Mouse (Mus musculus) kidney, adult 9 months (tissue): ENCODE measurements around the gene Rassf6.

Source experiments
- DNase-seq: peaks from one replicate; pipeline ENCODE4 v3.0.0; 2022

Gene Rassf6

DNA sequence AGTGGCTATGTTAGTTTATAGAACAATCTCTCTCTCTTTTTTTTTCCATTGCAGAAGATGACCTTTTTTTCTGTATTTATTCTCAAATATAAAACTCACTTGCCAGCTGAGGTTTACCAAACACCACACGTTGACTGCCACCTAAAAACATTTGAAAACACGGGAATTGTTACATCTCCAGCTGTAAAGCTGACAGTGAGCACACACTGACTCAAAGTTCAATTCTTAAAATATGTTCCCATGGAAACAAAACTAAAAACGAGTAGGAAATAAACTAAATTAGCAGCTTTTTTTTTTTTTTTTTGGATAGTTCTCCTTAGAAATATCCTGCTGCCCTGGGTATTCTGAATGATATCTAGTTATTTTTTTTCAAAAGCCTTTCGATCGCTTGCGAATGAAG lies 75.3 kb downstream of the Rassf6 start:
- no peak for DNase-seq

DNA sequence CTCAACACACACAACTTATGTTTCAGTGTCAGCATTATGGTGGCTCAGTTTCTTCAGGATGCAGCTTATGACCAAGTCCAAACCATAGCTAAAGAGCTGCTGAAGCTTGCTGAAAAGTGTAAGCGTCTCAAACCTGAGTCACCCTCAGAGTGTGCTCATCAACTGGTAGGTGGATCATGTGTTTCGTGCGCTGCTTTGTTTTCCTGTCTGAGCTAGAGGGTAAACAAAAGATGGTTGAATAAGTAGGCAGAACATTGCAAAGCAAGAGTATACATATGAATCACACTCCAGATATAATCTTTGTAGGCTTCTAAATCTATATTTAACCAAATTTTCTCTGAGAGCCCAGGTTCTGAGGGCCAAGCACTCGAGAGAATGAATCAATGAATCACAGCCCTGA lies 76.3 kb downstream of the Rassf6 start:
- DNase-seq, result no peak

DNA sequence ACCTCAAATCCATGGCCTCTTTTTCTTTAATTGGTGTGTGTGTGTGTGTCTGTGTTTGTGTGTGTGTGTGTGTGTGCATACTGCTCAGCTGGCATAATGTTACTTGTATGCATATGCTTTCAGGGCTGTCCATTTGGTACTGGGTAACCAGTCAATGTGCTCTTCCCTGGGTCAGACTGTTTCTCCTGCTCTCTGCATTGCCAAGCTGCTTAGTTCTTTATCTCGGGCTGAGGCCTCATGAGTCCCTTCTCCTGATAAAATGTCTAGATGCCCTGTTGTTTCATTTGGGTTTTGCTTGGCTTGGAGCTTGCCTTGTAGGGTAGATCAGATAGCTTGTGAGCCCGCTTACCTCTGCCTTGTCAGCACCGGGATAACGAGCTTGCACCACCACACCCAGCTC lies 77.6 kb downstream of the Rassf6 start:
- no peak for DNase-seq

DNA sequence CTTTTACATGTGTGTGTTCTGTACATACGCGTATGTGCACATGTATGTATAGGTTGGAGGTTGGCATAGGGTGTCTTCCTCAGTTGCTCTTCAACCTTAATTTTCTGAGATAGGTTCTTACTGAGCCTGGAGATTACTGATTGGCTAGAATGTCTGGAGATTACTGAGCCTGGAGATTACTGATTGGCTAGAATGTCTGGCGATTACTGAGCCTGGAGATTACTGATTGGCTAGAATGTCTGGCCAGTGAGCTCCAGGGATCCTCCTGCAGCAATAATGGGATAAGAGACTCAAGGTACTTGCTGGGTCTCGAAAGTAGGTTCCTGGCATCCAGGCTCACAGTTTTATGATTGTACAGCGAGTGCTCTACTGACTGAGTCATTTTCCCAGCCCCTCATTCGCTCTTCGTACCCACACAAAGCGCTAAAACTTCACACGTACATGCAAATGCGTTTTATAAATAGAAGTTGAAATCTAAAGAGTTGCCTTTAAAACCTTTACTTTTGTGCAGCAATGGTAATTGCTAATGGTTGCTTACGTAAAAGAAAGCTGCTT lies 78.7 kb downstream of the Rassf6 start:
- DNase-seq, result no peak

DNA sequence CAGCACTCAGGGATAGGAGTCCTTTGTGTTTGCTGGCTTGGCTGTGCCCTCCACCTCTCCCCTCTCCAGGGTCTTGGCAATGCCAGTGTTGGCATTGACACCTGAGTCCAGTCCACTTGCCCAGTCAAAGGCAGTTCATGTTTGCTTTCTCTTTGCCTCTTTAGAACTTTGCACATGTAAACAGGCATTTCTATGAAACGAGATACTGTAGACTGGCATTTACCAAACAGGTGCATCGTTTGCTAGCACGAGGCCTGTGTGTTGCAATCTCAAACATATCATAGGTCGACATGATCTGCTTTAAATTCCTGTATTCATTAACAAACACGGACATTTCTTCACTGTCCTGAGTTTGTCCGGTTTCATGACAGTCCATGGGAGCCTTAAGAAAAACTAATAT lies 79.7 kb downstream of the Rassf6 start, which contains the start of gene 5830473C10Rik:
Gene 5830473C10Rik, plus strand, starts transcription at position 365 of the 400 bp plus-strand sequence.
- DNase-seq, result no peak

DNA sequence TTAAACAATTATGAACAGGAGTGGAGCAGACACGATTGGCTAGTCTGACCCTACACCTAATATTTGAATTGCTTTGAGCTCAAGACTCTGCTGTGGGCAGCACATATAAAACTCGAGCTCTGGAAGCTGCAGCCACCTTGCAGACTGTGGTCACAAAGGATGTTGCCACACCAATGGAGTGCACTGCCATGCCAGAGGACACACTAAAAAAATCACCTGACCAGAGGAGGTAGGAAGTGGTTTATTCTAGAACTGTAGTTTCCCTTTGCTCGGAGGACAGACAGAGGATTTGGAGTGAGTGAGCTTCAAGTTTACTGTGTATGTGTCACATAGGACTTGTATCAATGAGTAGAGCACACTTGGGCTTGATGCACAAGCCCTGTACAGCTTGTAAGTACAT lies 84.4 kb downstream of the Rassf6 start:
- no peak for DNase-seq
